Mouse (Mus musculus) heart, embryonic 13.5 days (tissue): Measurements from ENCODE around the gene Rab19. TPM values are rescaled to one million over a fixed set of nuclear protein-coding genes. Genes with fewer than 3 reads are reported as not detected.
"Not testable (repeated sequence)": the region's sequence is repeated elsewhere in the genome, so short reads cannot be mapped to it uniquely, and the experiment has no call there.

Experiments
- ATAC-seq: fragments of 200-750 bp; cut with Nextera tagmentation; 2 replicates; pipeline ENCODE4 v1.8.0; 2017; ENCODE audit warnings: moderate TSS enrichment; ENCODE audit not compliant: insufficient number of reproducible peaks, low FRiP score, low TSS enrichment; ENCODE audit errors: extremely low read depth
- H3K27ac ChIP-seq: fragments of 300-500 bp; sonication (generic); replicated peaks from 2 replicates; pipeline ENCODE4 v1.5.1; 2015; ENCODE audit warnings: moderate library complexity, mild to moderate bottlenecking, inconsistent platforms
- H3K27me3 ChIP-seq: fragments of 300-500 bp; sonication (generic); replicated peaks from 2 replicates; pipeline ENCODE4 v1.6.1; 2015; ENCODE audit warnings: mild to moderate bottlenecking, inconsistent platforms
- H3K36me3 ChIP-seq: fragments of 300-500 bp; sonication (generic); 2 replicates; pipeline ENCODE4 v1.6.1; 2015; ENCODE audit warnings: mild to moderate bottlenecking, inconsistent platforms
- H3K4me1 ChIP-seq: fragments of 300-500 bp; sonication (generic); 2 replicates; pipeline ENCODE4 v1.6.1; 2015; ENCODE audit warnings: inconsistent platforms
- H3K4me2 ChIP-seq: fragments of 300-500 bp; sonication (generic); 2 replicates; pipeline ENCODE4 v1.6.1; 2015; ENCODE audit warnings: inconsistent platforms, mild to moderate bottlenecking, moderate library complexity
- H3K4me3 ChIP-seq: fragments of 300-500 bp; sonication (generic); 2 replicates; pipeline ENCODE4 v1.5.1; 2015; ENCODE audit warnings: moderate library complexity, mild to moderate bottlenecking, inconsistent platforms
- H3K9ac ChIP-seq: fragments of 300-500 bp; sonication (generic); 2 replicates; pipeline ENCODE4 v1.6.1; 2015; ENCODE audit warnings: inconsistent platforms, mild to moderate bottlenecking, moderate library complexity
- H3K9me3 ChIP-seq: fragments of 300-500 bp; sonication (generic); 2 replicates; pipeline ENCODE4 v1.6.1; 2016; ENCODE audit warnings: inconsistent platforms
- WGBS: fragments of 180-500 bp; shearing (Covaris S2); methylation state at CpG from one replicate; pipeline ENCODE4 v1.1.7; 2015; ENCODE audit warnings: mixed read lengths; 5-methylcytosine and 5-hydroxymethylcytosine counted together
- polyA plus RNA-seq: library from polyadenylated mRNA; unstranded; fragments of >200 nt; fragmentation: Nextera tagmentation; extraction: Ambion mirVana; gene quantifications from 2 replicates; pipeline ENCODE4 v1.2.1, GENCODE M21; 2015

The Rab19 gene
- polyA plus RNA-seq, 1 experiment from 2014 or later: 0.41 TPM

GRCm38 (mm10) chr6:39430722-39431121, 49.7 kb downstream of the Rab19 start:
- H3K27ac ChIP-seq: no peak overlapping the region
- H3K9me3 ChIP-seq: no peaks in the 10 kb centered on the region
- no peaks in the 10 kb centered on the region for H3K27me3 ChIP-seq
- ATAC-seq: no peak
- no peak overlapping the region for H3K9ac ChIP-seq
- peaks cover 8% of the 10 kb centered on the region; the same call in 1 of the 2 replicates for H3K4me1 ChIP-seq
- no peaks in the 10 kb centered on the region for H3K36me3 ChIP-seq
- WGBS: 67% methylated on average over 11 of the region's 11 CpGs
- no peak overlapping the region for H3K4me3 ChIP-seq
- no peak overlapping the region for H3K4me2 ChIP-seq

GRCm38 (mm10) chr6:39433174-39433573, 52.2 kb downstream of the Rab19 start:
- H3K9me3 ChIP-seq: no peaks in the 10 kb centered on the region
- no peak overlapping the region for H3K4me2 ChIP-seq
- ATAC-seq: no peak
- H3K4me1 ChIP-seq: peaks cover 8% of the 10 kb centered on the region; the same call in 1 of the 2 replicates
- H3K36me3 ChIP-seq: no peaks in the 10 kb centered on the region
- WGBS: 77% methylated on average over 4 of the region's 4 CpGs
- H3K27ac ChIP-seq: no peak overlapping the region
- H3K27me3 ChIP-seq: no peaks in the 10 kb centered on the region
- H3K9ac ChIP-seq: no peak overlapping the region
- no peak overlapping the region for H3K4me3 ChIP-seq

DNA sequence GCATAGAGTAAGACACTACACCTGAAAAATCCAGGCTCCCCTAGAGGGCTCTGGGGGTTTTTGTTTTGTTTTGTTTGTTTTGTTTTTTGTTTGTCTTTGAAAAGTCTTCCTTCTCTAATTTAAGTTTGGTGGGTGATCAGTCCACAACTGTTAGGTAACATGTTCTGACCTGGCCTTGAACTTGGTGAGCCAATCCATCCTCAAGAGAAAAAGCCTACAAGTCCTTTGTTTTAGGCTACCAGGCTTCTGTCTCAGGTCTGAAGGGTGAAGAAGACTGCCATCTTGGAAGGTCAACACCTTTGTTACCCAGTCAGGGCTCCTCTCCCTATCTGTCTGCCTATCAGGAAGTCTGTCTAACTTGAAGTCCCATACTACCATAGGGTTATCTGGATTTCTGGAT, 52.7 kb downstream of the Rab19 start:
- no peaks in the 10 kb centered on the region for H3K36me3 ChIP-seq
- no peak overlapping the region for H3K27ac ChIP-seq
- H3K4me3 ChIP-seq: no peak overlapping the region
- H3K4me2 ChIP-seq: no peak overlapping the region
- no peak overlapping the region for H3K9ac ChIP-seq
- no peaks in the 10 kb centered on the region for H3K9me3 ChIP-seq
- ATAC-seq: no peak
- no peaks in the 10 kb centered on the region for H3K27me3 ChIP-seq
- H3K4me1 ChIP-seq: peaks cover 8% of the 10 kb centered on the region; the same call in 1 of the 2 replicates

DNA sequence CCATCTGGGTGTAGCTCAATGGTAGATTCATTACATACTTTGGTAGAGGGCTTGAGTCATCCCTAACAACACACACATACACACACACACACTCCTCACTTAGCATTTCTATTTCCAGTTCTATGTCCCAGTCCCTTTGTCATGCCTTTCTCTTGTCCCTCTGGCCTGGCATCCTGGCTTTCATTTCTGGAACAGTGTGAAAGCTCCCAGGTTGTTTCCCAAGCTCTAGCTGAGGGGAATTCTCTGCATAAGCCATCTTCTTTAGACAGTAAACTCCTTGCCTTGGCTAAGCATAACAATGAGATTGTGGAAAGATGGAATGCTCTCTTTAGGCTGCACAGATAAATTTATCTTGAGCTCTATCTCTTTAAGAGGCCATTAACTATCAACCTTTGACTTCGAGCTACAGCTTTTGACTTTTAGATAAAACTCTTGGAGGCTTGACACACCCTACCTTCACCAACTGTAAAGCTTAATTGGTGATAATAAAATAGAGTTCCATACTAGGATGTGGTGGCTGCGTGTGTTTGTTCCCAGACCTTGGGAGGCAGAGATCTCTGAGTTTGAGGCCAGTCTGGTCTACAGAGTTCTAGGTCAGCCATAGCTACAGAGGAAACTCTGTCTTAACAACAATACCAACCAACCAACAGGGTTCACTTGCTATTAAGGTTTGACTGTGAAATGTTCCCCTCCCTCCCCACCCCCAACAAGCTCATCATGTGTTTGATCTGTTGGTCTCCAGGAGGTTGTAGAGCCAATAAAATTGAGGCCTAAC, 53.3 kb downstream of the Rab19 start:
- Histone ChIP-seq H3K9ac (no peak overlapping the region), H3K4me1 (0 out of 2 replicates have a peak, but pooled peaks cover 4% of the 10 kb centered on the region), H3K4me3 (no peak overlapping the region), H3K36me3 (no peaks in the 10 kb centered on the region), H3K9me3 (no peaks in the 10 kb centered on the region), H3K4me2 (no peak overlapping the region), H3K27ac (no peak overlapping the region), H3K27me3 (no peaks in the 10 kb centered on the region)
- 63% methylated on average over 2 of the region's 2 CpGs for WGBS
- no peak for ATAC-seq

DNA sequence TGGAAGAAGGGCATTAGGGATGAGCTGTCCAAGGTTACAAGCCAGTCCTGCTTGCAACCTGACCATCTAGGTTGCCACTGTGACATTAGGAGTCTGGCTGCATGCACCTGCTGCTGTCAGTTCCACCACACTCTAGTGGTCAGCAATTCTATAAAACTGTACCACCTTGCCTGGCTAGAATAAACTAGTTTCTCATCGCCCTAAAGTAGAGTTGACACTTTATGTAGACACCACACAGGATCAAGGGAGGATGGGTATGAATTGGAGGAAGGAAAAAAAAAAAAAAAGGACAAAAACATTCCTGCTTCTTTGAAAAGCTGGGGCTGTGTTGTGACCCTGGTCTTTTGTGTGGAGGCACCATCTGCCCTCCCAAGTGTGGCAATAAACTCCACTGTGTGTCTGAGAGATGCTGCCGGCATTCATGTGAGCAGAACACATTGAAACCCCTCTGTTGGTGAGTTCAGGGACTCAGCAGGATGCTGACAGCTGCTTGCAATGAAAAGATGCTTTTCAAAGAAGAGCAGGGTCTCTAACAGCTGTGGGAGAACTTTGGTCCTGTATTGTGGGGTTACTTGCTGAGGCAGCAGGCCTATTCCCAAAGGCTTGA, 54.0 kb downstream of the Rab19 start:
- no peaks in the 10 kb centered on the region for H3K4me1 ChIP-seq
- no peak overlapping the region for H3K4me2 ChIP-seq
- no peak overlapping the region for H3K9ac ChIP-seq
- no peaks in the 10 kb centered on the region for H3K27me3 ChIP-seq
- no peak overlapping the region for H3K27ac ChIP-seq
- H3K36me3 ChIP-seq: no peaks in the 10 kb centered on the region
- no peak for ATAC-seq
- no peaks in the 10 kb centered on the region for H3K9me3 ChIP-seq
- WGBS: 81% methylated on average over 2 of the region's 2 CpGs
- H3K4me3 ChIP-seq: no peak overlapping the region

- Histone ChIP-seq H3K4me3 (no peak overlapping the region), H3K9me3 (no peaks in the 10 kb centered on the region), H3K36me3 (no peaks in the 10 kb centered on the region), H3K27me3 (no peaks in the 10 kb centered on the region), H3K4me2 (no peak overlapping the region), H3K4me1 (no peaks in the 10 kb centered on the region), H3K9ac (no peak overlapping the region), H3K27ac (no peak overlapping the region)
- no peak for ATAC-seq
- WGBS: 78% methylated on average over 5 of the region's 5 CpGs
Measured at GRCm38 (mm10) chr6:39435875-39436274, 54.9 kb downstream of the Rab19 start.

DNA sequence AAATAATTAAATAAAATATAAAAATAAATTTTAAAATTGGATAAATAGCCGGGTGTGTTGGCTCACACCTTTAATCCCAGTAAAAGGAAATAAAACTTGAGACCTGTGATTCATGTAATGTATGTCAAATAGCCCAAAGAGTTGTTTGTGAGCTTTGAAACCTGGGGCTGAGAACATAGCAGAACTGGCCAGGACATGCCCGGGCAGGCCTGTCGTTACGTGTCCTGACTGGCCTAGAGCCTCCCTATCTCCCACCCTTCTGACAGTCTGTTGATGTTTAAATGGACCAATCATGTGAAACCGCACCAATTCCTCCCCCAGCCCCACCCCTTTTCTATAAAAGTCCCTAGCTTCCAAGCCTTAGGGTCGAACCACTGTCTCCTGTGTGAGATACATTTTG, 56.5 kb downstream of the Rab19 start:
- not testable (repeated sequence) for H3K4me2 ChIP-seq, H3K9me3 ChIP-seq, ATAC-seq, H3K27me3 ChIP-seq, H3K4me3 ChIP-seq, H3K9ac ChIP-seq, H3K27ac ChIP-seq, H3K4me1 ChIP-seq, H3K36me3 ChIP-seq
- 84% methylated on average over 6 of the region's 6 CpGs for WGBS

Other genes starting within 250 kb of the Rab19 start
- 3.6 and 3.7 TPM in 2 replicates for gene Kdm7a, start 174.4 kb upstream of the Rab19 start, polyA plus RNA-seq
- 33.0 and 34.4 TPM in 2 replicates for gene Slc37a3, start 3.5 kb upstream of the Rab19 start, polyA plus RNA-seq
- 67.2 and 83.4 TPM in 2 replicates for gene Mkrn1, start 39.3 kb downstream of the Rab19 start, polyA plus RNA-seq
- gene Dennd2a, start 176.7 kb downstream of the Rab19 start, polyA plus RNA-seq: 15.9 and 17.4 TPM in 2 replicates
- gene Adck2, start 192.7 kb downstream of the Rab19 start, polyA plus RNA-seq: 12.6 and 14.6 TPM in 2 replicates
- 1.1 and 1.8 TPM in 2 replicates for gene Gm42420, start 204.6 kb downstream of the Rab19 start, polyA plus RNA-seq
- gene Ndufb2, start 211.4 kb downstream of the Rab19 start, polyA plus RNA-seq: 599 and 674 TPM in 2 replicates